Mouse (Mus musculus) stomach, embryonic 16.5 days (tissue): Measurements from ENCODE around the gene Ano7. TPM values are rescaled to one million over a fixed set of nuclear protein-coding genes. Genes with fewer than 3 reads are reported as not detected.

Experiments
- ATAC-seq: fragments of 200-750 bp; cut with Nextera tagmentation; 2 replicates; pipeline ENCODE4 v1.8.0; 2017; ENCODE audit warnings: moderate number of reproducible peaks, moderate TSS enrichment; ENCODE audit not compliant: insufficient read depth, low FRiP score
- H3K27ac ChIP-seq: fragments of 300-500 bp; sonication (generic); 2 replicates; pipeline ENCODE4 v1.5.1; 2014; ENCODE audit warnings: low read length
- H3K27me3 ChIP-seq: fragments of 300-500 bp; sonication (generic); 2 replicates; pipeline ENCODE4 v1.6.1; 2014; ENCODE audit warnings: low read length, control low read depth, mixed read lengths; ENCODE audit not compliant: control insufficient read depth, insufficient read depth
- H3K36me3 ChIP-seq: fragments of 300-500 bp; sonication (generic); 2 replicates; pipeline ENCODE4 v1.6.1; 2014; ENCODE audit warnings: low read length; ENCODE audit not compliant: control insufficient read depth, insufficient read depth
- H3K4me1 ChIP-seq: fragments of 300-500 bp; sonication (generic); 2 replicates; pipeline ENCODE4 v1.6.1; 2014; ENCODE audit warnings: low read length, control low read depth, mixed read lengths; ENCODE audit not compliant: control insufficient read depth, insufficient read depth
- H3K4me2 ChIP-seq: fragments of 300-500 bp; sonication (generic); 2 replicates; pipeline ENCODE4 v1.6.1; 2014; ENCODE audit warnings: low read depth, low read length, mixed read lengths
- H3K4me3 ChIP-seq: fragments of 300-500 bp; sonication (generic); replicated peaks from 2 replicates; pipeline ENCODE4 v1.5.1; 2014; ENCODE audit warnings: mild to moderate bottlenecking, low read length
- H3K9ac ChIP-seq: fragments of 300-500 bp; sonication (generic); 2 replicates; pipeline ENCODE4 v1.6.1; 2014; ENCODE audit warnings: low read length
- H3K9me3 ChIP-seq: fragments of 300-500 bp; sonication (generic); replicated peaks from 2 replicates; pipeline ENCODE4 v1.6.1; 2016; ENCODE audit warnings: low read length, control low read depth; ENCODE audit not compliant: control insufficient read depth
- WGBS: fragments of 180-500 bp; shearing (Covaris S2); extraction: QIAGEN DNeasy Blood & Tissue Kit; methylation state at CpG from one replicate; pipeline ENCODE4 v1.1.7; 2014; 5-methylcytosine and 5-hydroxymethylcytosine counted together
- polyA plus RNA-seq: library from polyadenylated mRNA; unstranded; fragments of >200 nt; fragmentation: Nextera tagmentation; extraction: Ambion mirVana; gene quantifications from 2 replicates; pipeline ENCODE4 v1.2.1, GENCODE M21; 2015

Ano7 gene
- polyA plus RNA-seq, 1 experiment from 2014 or later = 2.1 TPM

DNA sequence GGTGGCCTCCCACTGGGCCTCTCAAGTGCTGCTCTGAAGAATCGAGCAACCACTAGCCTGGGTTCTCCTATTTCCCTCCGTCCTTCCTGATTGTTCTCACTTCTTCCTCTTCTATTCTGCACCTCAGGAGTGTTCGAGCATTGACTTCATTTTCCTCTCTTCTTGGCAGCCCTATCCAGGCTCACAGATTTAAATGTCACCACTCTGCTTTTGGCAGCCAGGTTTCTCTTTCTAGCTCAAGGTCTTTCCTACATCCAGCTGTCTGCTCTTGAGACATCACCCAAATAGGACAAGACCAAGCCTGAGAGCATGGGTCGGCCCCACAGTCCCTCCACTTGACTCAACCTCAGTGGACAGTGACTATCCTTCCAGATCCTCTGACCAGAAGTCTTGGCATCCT lies 11.1 kb upstream of the Ano7 start:
- WGBS = 78% methylated on average over 4 of the region's 4 CpGs
- ATAC-seq = no peak
- Histone ChIP-seq H3K4me2 (no peak overlapping the region), H3K9ac (no peak overlapping the region), H3K36me3 (peaks cover 11% of the 10 kb centered on the region; the same call in 1 of the 2 replicates), H3K9me3 (no peaks in the 10 kb centered on the region), H3K4me3 (no peak overlapping the region), H3K4me1 (no peaks in the 10 kb centered on the region), H3K27me3 (no peaks in the 10 kb centered on the region), H3K27ac (no peak overlapping the region)

DNA sequence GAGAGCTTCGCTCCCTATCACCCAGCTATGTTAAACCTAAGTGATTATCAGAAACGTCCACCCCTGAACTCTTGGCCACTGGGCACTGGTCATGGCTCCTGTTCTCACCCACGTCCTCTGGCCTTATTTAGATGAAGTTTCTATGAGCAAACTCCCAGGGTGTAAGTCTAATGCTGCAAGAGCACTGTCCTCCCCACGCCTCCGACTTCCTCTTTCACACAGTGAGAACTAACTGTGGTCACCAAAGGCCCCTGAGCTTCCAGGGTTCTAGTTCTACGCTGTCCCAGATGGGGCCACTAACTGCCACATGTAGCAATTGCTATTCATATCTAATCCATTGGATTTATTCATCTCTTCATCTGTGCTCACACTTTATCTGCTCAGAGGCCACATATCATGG lies 8.1 kb upstream of the Ano7 start:
- Histone ChIP-seq H3K27ac (no peak overlapping the region), H3K4me1 (no peaks in the 10 kb centered on the region), H3K9me3 (no peaks in the 10 kb centered on the region), H3K4me3 (no peak overlapping the region), H3K27me3 (no peaks in the 10 kb centered on the region), H3K9ac (no peak overlapping the region), H3K4me2 (no peak overlapping the region), H3K36me3 (peaks cover 11% of the 10 kb centered on the region; the same call in 1 of the 2 replicates)
- 92% methylated on average over 6 of the region's 6 CpGs for WGBS
- ATAC-seq = no peak

DNA sequence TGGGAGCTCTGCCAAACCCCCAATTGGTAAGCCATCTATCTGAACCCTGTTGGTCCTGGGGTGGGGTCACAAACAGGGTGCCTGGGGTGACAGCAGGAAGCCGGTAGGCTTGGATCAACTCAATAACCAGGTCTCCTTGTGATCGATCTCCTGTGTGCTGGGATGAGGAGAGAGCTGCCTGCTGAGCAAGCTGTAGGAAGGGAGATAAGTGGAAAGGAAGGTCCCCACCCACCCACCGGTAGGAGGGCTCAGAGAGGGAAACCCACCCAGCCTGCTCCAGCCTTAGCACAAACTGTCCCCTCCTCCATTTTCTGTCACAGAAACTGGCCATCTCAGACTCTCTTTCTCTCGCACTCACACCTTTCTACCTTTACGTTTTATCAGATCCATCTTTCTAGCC lies 3.6 kb downstream of the Ano7 start:
- peaks cover 4% of the 10 kb centered on the region; the same call in 1 of the 2 replicates for H3K4me1 ChIP-seq
- no peak overlapping the region for H3K9ac ChIP-seq
- H3K36me3 ChIP-seq = no peaks in the 10 kb centered on the region
- H3K9me3 ChIP-seq = no peaks in the 10 kb centered on the region
- no peak for ATAC-seq
- H3K27ac ChIP-seq = no peak overlapping the region
- no peaks in the 10 kb centered on the region for H3K27me3 ChIP-seq
- 53% methylated on average over 5 of the region's 5 CpGs for WGBS
- H3K4me2 ChIP-seq = no peak overlapping the region
- no peak overlapping the region for H3K4me3 ChIP-seq

DNA sequence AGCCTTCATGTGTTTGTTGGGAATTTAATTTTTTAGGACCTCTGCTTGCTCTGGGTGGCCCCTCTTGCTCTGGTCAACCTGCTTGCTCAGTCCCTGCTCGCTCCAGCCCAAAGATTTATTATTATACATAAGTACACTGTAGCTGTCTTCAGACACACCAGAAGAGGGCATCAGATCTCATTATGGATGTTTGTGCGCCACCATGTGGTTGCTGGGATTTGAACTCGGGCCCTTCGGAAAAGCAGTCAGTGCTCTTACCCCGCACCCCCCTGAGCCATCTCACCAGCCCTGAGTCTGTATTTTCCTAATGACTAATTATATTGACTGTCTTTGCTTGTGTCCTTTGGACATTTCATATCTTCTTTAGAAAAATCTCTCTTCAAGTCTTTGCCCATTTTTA lies 5.4 kb downstream of the Ano7 start:
- ATAC-seq = no peak
- H3K27me3 ChIP-seq = no peaks in the 10 kb centered on the region
- no peak overlapping the region for H3K4me3 ChIP-seq

DNA sequence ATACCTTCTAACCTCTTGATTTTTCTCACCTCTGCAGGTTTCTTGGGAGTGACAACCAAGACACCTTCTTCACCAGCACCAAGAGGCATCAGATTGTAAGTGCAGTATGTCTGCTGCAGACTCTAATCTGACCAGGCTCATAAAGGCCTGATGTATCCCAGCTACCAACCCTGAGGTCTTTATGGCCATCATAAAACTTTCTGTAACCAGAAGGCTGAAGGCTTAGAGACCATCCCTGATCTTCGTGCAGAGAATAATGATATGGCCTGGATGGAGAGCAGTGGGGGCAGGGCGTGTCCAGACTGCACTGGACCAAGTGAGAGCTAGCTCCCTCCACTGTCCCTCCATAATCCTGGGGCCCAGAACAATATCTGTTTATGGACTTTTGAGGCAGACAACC lies 13.5 kb downstream of the Ano7 start:
- WGBS = 65% methylated on average over 2 of the region's 2 CpGs
- ATAC-seq = no peak
- H3K4me1 ChIP-seq = no peaks in the 10 kb centered on the region
- H3K27ac ChIP-seq = no peak overlapping the region
- no peak overlapping the region for H3K9ac ChIP-seq
- no peaks in the 10 kb centered on the region for H3K27me3 ChIP-seq
- no peaks in the 10 kb centered on the region for H3K9me3 ChIP-seq
- H3K36me3 ChIP-seq = no peaks in the 10 kb centered on the region
- no peak overlapping the region for H3K4me3 ChIP-seq
- no peak overlapping the region for H3K4me2 ChIP-seq

More for the DNA sequence above, 5.4 kb downstream of the Ano7 start:
- H3K27ac ChIP-seq = no peak overlapping the region
- H3K36me3 ChIP-seq = no peaks in the 10 kb centered on the region
- H3K4me2 ChIP-seq = no peak overlapping the region
- WGBS = 81% methylated on average over 5 of the region's 5 CpGs
- no peaks in the 10 kb centered on the region for H3K9me3 ChIP-seq
- H3K4me1 ChIP-seq = no peaks in the 10 kb centered on the region
- no peak overlapping the region for H3K9ac ChIP-seq

DNA sequence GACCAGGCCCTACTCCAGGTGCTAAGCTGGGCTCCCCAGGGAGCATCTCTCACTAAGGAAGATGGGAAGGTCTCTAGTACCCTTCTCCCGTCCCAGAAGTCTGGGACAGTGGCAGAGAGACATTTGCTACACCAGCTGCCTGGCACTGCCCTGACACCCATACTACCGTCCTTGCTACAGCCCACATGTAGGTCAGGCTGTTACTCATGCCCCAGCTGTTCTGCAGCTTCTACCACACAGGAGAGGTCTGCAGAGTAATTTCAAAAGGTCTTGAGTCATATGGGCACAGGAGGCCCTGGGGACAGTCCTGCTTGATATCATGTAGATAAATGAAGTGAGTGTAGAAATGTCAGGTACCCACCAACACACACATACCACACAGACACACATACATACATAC lies 15.2 kb downstream of the Ano7 start:
- H3K27ac ChIP-seq = no peak overlapping the region
- H3K4me3 ChIP-seq = no peak overlapping the region
- no peaks in the 10 kb centered on the region for H3K9me3 ChIP-seq
- H3K9ac ChIP-seq = no peak overlapping the region
- no peak overlapping the region for H3K4me2 ChIP-seq
- no peaks in the 10 kb centered on the region for H3K36me3 ChIP-seq
- ATAC-seq = no peak
- H3K4me1 ChIP-seq = no peaks in the 10 kb centered on the region
- WGBS = 72% methylated on average over 2 of the region's 2 CpGs
- H3K27me3 ChIP-seq = no peaks in the 10 kb centered on the region

DNA sequence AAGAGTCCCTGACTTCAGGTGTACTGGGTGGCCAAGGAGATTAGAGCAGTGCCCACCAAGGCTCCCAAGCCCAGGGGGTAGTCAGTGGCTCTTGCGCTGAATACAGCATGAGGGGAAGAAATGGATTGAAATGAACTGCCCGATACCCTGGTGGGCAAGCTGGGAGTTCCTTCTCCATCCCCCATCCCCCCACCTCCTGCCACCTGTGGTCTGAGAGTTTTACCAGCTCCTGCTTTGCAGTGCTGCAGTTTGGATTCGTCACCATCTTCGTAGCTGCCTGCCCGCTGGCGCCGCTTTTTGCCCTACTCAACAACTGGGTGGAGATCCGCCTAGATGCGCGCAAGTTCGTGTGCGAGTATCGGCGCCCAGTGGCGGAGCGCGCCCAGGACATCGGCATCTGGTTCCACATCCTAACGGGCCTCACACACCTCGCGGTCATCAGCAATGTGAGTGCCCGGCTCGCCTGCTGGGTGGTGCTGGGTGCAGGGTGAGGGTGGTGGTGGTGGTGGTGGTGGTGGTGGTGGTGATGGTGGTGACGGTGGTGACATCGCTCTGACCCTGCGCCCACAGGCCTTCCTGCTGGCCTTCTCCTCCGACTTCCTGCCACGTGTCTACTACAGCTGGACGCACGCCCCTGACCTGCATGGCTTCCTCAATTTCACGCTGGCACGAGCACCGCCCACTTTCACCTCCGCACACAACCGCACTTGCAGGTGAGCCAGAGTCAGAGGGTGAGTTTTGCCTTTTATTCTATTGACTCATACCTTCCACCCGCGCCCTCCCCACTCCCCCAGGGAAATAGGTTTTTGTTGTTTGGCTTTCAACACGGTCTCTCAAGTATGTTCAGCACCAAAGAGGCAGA lies 27.7 kb downstream of the Ano7 start:
- peak overlapping the region; percentile 37 for H3K4me3 ChIP-seq
- no peaks in the 10 kb centered on the region for H3K27me3 ChIP-seq
- ATAC-seq = no peak
- H3K4me2 ChIP-seq = peak overlapping the region; percentile 51
- 0 out of 2 replicates have a peak, but pooled peaks cover 4% of the 10 kb centered on the region for H3K4me1 ChIP-seq
- no peak overlapping the region for H3K27ac ChIP-seq
- H3K9me3 ChIP-seq = no peaks in the 10 kb centered on the region
- WGBS = 8% methylated on average over 38 of the region's 38 CpGs
- H3K36me3 ChIP-seq = no peaks in the 10 kb centered on the region
- H3K9ac ChIP-seq = peak overlapping the region; percentile 47

DNA sequence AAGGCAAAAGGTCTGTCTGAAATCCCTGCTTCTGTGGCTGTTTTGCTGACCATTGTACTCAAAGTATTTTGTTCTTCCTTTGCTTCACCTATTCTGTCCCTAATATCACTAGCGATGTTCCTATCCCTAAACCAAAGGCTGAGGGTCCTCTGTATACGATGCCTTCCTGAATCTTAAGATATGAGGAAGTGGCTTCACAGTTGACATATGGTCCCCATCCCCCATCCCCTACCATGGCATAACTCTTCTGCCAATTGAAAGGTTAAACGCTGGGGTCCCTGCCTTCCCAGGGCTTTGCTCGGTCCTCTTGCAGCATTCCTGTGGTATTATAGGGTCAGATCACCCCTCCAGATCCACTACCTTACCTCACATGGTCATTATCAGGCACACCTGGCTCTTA lies 29.7 kb downstream of the Ano7 start:
- Histone ChIP-seq H3K4me3 (no peak overlapping the region), H3K4me2 (no peak overlapping the region), H3K4me1 (0 out of 2 replicates have a peak, but pooled peaks cover 4% of the 10 kb centered on the region), H3K9me3 (no peaks in the 10 kb centered on the region), H3K9ac (no peak overlapping the region), H3K27me3 (no peaks in the 10 kb centered on the region), H3K27ac (no peak overlapping the region), H3K36me3 (peaks cover 10% of the 10 kb centered on the region; the same call in 1 of the 2 replicates)
- 68% methylated on average over 4 of the region's 4 CpGs for WGBS
- no peak for ATAC-seq

DNA sequence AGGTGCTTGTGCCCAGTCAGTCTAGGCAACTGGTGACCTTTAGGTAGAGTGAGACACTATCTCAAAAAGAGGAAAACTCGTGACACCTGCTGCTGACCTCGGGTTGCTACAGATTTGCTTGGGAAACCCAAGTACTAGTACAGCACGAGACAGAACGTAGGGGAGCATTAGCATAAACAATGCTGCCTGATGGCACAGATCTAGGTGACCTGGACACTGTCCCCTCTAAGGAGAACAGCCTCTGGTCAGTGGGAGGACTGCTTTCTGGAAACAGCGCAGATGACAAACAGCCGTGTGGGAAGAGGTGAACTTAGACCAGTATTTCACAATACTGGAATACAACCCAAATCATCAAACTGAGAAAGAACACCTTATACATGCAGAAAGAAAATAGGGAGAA lies 58.4 kb downstream of the Ano7 start:
- no peak overlapping the region for H3K4me3 ChIP-seq
- H3K9ac ChIP-seq = no peak overlapping the region
- H3K9me3 ChIP-seq = no peaks in the 10 kb centered on the region
- ATAC-seq = no peak
- H3K4me2 ChIP-seq = no peak overlapping the region
- WGBS = 81% methylated on average over 6 of the region's 6 CpGs
- H3K4me1 ChIP-seq = no peaks in the 10 kb centered on the region
- no peaks in the 10 kb centered on the region for H3K27me3 ChIP-seq
- no peak overlapping the region for H3K27ac ChIP-seq
- H3K36me3 ChIP-seq = peaks cover 38% of the 10 kb centered on the region
